Mouse (Mus musculus) forebrain, embryonic 16.5 days (tissue): ENCODE results near the gene Cdc42ep4. TPM values are rescaled to one million over a fixed set of nuclear protein-coding genes. Genes with fewer than 3 reads are reported as not detected.

ENCODE experiments used
- ATAC-seq: fragments of 200-750 bp; cut with Nextera tagmentation; 2 replicates; pipeline ENCODE4 v1.8.0; 2017; ENCODE audit warnings: mild to moderate bottlenecking, moderate library complexity
- H3K27ac ChIP-seq: fragments of 300-500 bp; sonication (generic); 2 replicates; pipeline ENCODE4 v1.5.1; 2014; ENCODE audit warnings: low read length, control low read depth
- H3K27me3 ChIP-seq: fragments of 300-500 bp; sonication (generic); replicated peaks from 2 replicates; pipeline ENCODE4 v1.6.1; 2014; ENCODE audit warnings: low read length; ENCODE audit not compliant: control insufficient read depth, insufficient read depth
- H3K36me3 ChIP-seq: fragments of 300-500 bp; sonication (generic); 2 replicates; pipeline ENCODE4 v1.6.1; 2014; ENCODE audit not compliant: control insufficient read depth, insufficient read depth
- H3K4me1 ChIP-seq: fragments of 300-500 bp; sonication (generic); replicated peaks from 2 replicates; pipeline ENCODE4 v1.6.1; 2014; ENCODE audit warnings: low read length; ENCODE audit not compliant: control insufficient read depth, insufficient read depth
- H3K4me2 ChIP-seq: fragments of 300-500 bp; sonication (generic); 2 replicates; pipeline ENCODE4 v1.6.1; 2014; ENCODE audit warnings: mild to moderate bottlenecking, low read length, control low read depth
- H3K4me3 ChIP-seq: fragments of 300-500 bp; sonication (generic); replicated peaks from 2 replicates; pipeline ENCODE4 v1.5.1; 2014; ENCODE audit warnings: mild to moderate bottlenecking, low read length, control low read depth
- H3K9ac ChIP-seq: fragments of 300-500 bp; sonication (generic); replicated peaks from 2 replicates; pipeline ENCODE4 v1.6.1; 2014; ENCODE audit warnings: low read depth, low read length, control low read depth
- H3K9me3 ChIP-seq: fragments of 300-500 bp; sonication (generic); 2 replicates; pipeline ENCODE4 v1.6.1; 2016; ENCODE audit warnings: low read length; ENCODE audit not compliant: control insufficient read depth
- WGBS: fragments of 180-500 bp; shearing (Covaris S2); extraction: QIAGEN DNeasy Blood & Tissue Kit; methylation state at CpG from one replicate; pipeline ENCODE4 v1.1.7; 2014; 5-methylcytosine and 5-hydroxymethylcytosine counted together
- polyA plus RNA-seq: library from polyadenylated mRNA; unstranded; fragments of >200 nt; fragmentation: Nextera tagmentation; extraction: Ambion mirVana; gene quantifications from 2 replicates; pipeline ENCODE4 v1.2.1, GENCODE M21; 2015

The Cdc42ep4 gene
- polyA plus RNA-seq, 1 experiment from 2014 or later, result 99.9 TPM

DNA sequence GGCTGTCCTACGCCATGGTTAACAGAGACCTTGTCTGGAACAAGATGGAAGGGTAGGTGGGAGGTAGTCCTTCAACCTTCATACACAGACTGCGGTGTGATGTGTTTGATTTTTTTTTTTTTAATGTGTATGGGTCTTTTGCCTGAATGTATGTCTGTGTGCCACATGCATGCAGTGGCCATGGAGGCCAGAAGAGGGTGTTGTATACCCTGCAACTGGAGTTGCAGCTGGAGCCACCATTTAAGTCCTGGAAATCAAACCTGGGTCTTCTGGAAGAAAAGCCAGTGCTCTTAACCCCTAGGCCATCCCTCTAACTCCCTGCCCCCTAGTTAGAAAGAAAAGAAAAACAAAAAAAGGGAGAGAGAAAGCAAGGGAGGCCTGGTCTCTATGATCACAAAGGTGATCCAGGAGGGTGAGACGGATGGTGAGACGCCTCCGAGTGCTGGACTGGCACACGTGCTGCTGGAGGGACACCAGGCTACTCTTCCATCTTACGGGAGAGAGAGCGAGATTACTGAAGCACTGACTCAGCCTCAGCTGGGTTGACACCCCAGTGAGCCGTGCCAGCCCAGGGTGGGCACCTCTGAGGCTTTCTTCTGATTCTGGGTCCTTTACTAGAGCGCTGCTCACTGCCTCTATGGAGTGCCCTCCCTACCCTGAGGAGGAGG, 19.6 kb downstream of the Cdc42ep4 start:
- Histone ChIP-seq H3K9me3 (no peaks in the 10 kb centered on the region), H3K36me3 (peaks cover 14% of the 10 kb centered on the region), H3K4me1 (peaks cover 16% of the 10 kb centered on the region), H3K27ac (no peak overlapping the region), H3K4me3 (no peak overlapping the region), H3K4me2 (no peak overlapping the region), H3K9ac (no peak overlapping the region), H3K27me3 (no peaks in the 10 kb centered on the region)
- no peak for ATAC-seq
- 95% methylated on average over 10 of the region's 10 CpGs for WGBS

DNA sequence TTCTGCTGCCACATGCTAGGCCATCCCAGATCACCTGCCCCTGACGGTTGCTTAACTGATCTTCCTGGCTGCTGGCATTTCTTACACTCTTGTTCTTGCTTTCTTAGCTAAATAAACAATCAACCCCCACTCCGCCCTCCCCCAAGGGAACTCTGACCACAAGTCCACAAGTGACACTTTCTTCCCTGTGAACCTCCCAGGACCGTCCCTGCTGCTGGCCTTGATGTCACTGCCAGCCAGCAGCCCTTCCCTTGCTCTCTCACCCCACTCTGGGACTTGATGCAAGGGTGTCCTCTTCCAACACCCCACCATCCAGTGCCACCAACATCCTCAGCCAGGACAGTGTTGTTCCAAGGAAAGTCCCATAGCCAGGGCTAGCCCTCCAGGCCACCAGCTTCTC, 20.8 kb downstream of the Cdc42ep4 start:
- H3K36me3 ChIP-seq, result peaks cover 18% of the 10 kb centered on the region
- 84% methylated on average over 3 of the region's 3 CpGs for WGBS
- H3K4me1 ChIP-seq, result peaks cover 19% of the 10 kb centered on the region

DNA sequence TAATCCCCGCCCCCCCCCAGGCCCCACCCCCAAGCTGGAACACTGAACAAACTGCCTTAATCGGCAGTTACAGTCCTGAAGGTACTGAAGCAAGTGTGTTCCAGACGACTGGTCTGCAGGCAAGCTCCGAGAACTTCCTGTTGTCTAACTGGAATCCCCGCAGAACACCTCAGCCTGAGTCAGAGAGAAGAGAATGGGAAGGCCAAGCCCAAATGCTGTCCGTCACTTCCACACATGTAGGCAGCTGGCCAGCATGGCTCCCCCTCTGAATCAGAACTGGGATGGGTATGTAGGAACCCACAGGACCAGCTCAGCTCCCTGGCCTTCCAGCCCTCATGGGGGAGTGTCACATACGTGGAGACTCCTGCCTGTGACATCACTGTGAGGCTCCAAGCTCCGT, 21.8 kb downstream of the Cdc42ep4 start:
- Histone ChIP-seq H3K4me2 (no peak overlapping the region), H3K27ac (no peak overlapping the region), H3K9ac (no peak overlapping the region), H3K4me1 (peaks cover 29% of the 10 kb centered on the region), H3K9me3 (no peaks in the 10 kb centered on the region), H3K27me3 (no peaks in the 10 kb centered on the region), H3K36me3 (peaks cover 19% of the 10 kb centered on the region), H3K4me3 (no peak overlapping the region)
- 69% methylated on average over 8 of the region's 8 CpGs for WGBS
- ATAC-seq, result no peak

More for the DNA sequence above, 20.8 kb downstream of the Cdc42ep4 start:
- no peaks in the 10 kb centered on the region for H3K27me3 ChIP-seq
- H3K9ac ChIP-seq, result no peak overlapping the region
- H3K4me3 ChIP-seq, result no peak overlapping the region
- no peak overlapping the region for H3K27ac ChIP-seq
- ATAC-seq, result no peak
- no peak overlapping the region for H3K4me2 ChIP-seq
- H3K9me3 ChIP-seq, result no peaks in the 10 kb centered on the region

DNA sequence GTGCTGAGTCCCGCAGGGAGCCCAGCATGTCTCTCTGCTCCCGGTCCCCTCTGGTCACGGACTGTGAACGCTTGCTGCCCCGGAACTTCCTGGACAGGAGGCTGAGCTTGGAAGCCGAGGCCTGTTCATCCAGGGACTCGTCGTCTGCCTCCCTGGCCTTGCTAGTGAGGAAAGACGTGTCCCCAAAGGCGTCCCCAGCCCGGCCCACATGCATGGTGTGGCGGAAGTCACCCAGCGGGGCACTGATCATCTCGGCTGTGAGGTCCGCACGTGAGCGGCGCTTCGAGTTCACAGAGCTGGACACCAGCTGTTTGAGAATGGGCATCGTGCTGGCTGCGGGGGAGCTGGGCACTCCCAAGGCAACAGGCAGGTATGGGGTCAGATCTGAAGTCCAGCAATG, 22.4 kb downstream of the Cdc42ep4 start:
- 87% methylated on average over 21 of the region's 21 CpGs for WGBS
- H3K4me1 ChIP-seq, result peaks cover 29% of the 10 kb centered on the region
- H3K9ac ChIP-seq, result no peak overlapping the region
- no peaks in the 10 kb centered on the region for H3K9me3 ChIP-seq
- ATAC-seq, result no peak
- H3K27me3 ChIP-seq, result no peaks in the 10 kb centered on the region
- H3K4me3 ChIP-seq, result no peak overlapping the region
- no peak overlapping the region for H3K4me2 ChIP-seq
- peaks cover 21% of the 10 kb centered on the region for H3K36me3 ChIP-seq
- H3K27ac ChIP-seq, result no peak overlapping the region

DNA sequence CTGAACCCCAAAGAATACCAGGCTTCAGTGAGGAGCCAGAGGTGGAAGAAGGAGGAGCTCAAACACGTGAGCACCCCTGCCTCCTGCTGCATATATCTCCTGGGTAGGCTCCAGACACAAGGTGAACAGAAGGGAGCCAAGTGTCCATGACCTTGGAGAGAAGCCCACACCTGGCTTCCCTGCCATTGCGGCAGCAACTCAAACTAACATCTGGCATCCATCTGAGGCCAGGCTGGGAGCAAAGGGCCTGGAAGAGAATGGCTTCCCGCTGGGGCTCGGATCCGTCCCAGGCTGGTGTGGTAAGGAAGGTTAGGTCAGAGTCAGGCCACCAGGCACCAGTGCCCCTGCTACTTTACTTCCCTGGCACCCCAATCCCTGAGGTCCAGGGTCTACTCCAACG, 23.7 kb downstream of the Cdc42ep4 start:
- H3K9ac ChIP-seq, result no peak overlapping the region
- H3K4me3 ChIP-seq, result no peak overlapping the region
- no peaks in the 10 kb centered on the region for H3K27me3 ChIP-seq
- no peak overlapping the region for H3K4me2 ChIP-seq
- H3K27ac ChIP-seq, result no peak overlapping the region
- H3K9me3 ChIP-seq, result no peaks in the 10 kb centered on the region
- peaks cover 21% of the 10 kb centered on the region for H3K36me3 ChIP-seq
- WGBS, result 80% methylated on average over 6 of the region's 6 CpGs
- H3K4me1 ChIP-seq, result peaks cover 26% of the 10 kb centered on the region
- no peak for ATAC-seq

DNA sequence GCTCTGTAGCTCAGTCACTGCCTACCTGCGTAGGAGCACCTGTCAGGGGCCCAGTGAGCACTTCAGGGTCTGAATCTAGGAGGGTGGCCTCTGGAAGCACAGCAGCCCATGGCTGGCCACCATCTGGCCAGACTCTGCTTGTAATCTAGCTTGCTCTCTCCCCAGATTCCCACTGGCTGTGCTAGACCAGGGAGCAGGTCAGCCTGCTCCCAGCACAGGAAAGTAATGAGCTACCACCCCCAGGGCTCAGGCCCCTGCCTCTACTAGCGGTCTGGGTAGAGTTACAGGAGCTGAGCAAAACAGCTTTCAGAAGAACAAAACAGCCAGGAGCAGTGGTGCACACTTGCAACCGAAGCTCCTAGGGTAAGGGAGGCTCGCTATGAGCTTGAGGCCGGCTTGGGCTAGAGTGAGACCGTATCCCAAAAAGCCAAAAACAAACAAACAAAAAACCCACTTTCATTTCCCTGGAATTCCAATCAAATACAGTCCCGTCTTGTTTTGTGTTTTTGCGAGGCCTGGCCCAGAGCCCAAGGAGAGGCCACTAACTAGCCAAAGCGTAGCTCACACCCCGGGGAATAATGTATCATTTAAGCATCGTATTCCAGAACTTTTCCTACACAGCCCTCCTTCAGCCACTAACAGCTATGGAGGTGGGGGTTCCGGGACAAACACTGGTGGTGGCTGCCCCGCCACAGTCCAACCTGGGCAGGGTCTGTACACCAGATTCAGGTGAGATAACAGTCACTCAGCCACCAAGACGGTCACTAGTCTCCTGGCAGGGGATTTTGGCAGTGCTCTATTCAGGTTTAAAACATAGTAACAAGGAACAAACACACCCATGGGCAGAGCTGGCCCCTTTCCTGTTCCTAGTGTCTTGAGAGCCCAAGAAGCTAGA, 24.4 kb downstream of the Cdc42ep4 start:
- no peak overlapping the region for H3K27ac ChIP-seq
- no peak overlapping the region for H3K9ac ChIP-seq
- 62% methylated on average over 14 of the region's 14 CpGs for WGBS
- no peak overlapping the region for H3K4me2 ChIP-seq
- no peaks in the 10 kb centered on the region for H3K9me3 ChIP-seq
- no peak for ATAC-seq
- H3K27me3 ChIP-seq, result no peaks in the 10 kb centered on the region
- H3K36me3 ChIP-seq, result peaks cover 21% of the 10 kb centered on the region
- H3K4me1 ChIP-seq, result peaks cover 30% of the 10 kb centered on the region
- no peak overlapping the region for H3K4me3 ChIP-seq

DNA sequence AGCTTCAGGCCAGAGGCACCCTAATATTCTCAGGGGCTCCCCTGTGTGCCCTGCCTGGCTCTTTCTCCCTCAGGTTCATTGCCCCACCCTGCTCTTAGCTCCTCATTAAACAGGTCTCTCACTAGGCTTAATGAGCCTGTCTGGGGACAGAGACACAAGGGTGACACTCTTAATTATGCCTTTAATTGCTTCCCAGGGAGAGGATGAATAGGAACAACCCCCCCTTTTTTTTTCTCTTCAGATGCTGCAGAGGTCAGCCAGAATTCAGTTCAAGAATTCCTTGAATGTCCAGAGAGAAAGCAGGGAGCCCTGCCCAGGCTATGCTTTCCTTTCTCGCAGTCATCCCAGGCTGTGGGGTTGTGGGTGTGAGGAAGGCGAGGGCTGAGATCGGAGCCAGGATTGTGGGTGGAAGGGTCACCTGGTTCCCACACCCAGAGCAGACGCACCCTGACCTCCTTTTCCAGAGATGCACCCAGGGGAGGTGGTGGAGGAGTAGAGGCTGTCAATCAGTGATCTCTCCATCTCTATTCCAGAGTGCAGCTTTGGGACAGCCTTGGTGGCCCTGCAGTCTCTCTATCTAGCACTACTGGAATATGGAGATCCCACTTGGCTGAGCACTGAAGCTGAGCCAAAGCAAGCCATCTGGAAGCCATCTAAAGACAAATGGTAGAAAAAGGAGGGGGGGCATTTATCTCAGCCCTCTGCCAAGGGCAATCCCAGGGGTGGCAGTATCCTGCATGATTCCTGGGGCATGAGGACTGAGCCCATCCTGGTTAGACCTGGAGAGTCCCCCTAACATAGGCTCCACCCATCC, 26.2 kb downstream of the Cdc42ep4 start:
- H3K9ac ChIP-seq, result no peak overlapping the region
- WGBS, result 50% methylated on average over 4 of the region's 4 CpGs
- H3K4me3 ChIP-seq, result no peak overlapping the region
- H3K27ac ChIP-seq, result peak overlapping the region; percentile 34
- ATAC-seq, result peak; percentile 41; the same call in 1 of the 2 replicates
- peaks cover 21% of the 10 kb centered on the region for H3K36me3 ChIP-seq
- no peak overlapping the region for H3K4me2 ChIP-seq
- H3K9me3 ChIP-seq, result no peaks in the 10 kb centered on the region
- peaks cover 30% of the 10 kb centered on the region for H3K4me1 ChIP-seq
- no peaks in the 10 kb centered on the region for H3K27me3 ChIP-seq

DNA sequence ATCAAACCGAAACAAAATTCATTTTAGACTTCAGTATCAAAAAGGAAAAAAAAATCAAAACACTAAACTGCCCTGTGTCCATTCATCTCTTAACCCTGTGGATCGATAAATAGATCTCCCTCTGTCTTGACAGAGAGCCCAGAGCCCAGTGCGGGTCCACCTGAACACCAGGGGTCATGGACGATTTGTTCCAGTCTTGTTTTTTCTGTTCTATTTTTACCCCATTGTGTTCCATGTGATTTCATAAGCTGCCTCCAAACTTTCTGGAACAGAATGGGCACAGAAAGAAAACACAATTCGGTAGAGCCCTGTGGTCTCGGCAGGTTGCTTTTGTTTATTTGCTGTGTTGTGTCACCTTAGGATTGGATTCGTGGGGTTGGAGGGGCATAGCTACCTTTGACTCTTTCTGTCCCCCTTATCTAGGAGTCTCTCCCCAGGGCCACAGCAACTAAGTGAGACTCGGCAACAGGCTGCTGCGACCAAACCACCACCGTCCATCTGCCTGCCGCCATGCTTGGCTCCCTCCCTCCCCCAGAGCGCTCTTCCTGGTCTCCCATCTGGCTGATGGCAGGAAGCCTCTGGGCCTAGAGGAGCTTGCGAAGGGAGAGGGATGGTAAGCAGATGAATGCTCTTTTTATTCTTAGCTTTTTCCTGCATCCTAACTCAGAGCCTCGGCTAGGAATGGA, 29.1 kb downstream of the Cdc42ep4 start:
- no peak overlapping the region for H3K4me3 ChIP-seq
- no peaks in the 10 kb centered on the region for H3K9me3 ChIP-seq
- H3K36me3 ChIP-seq, result peaks cover 11% of the 10 kb centered on the region
- H3K27me3 ChIP-seq, result no peaks in the 10 kb centered on the region
- 67% methylated on average over 14 of the region's 14 CpGs for WGBS
- no peak overlapping the region for H3K27ac ChIP-seq
- no peak overlapping the region for H3K9ac ChIP-seq
- H3K4me2 ChIP-seq, result no peak overlapping the region
- H3K4me1 ChIP-seq, result peaks cover 21% of the 10 kb centered on the region
- 0 out of 2 replicates have a peak, but pooled peaks have one; percentile 43 for ATAC-seq
